Mouse (Mus musculus) erythroblast, embryonic 14.5 days (primary cell): ENCODE measurements around the gene Hist1h2bl.

Source experiments
- GATA1 ChIP-seq: IDR thresholded peaks from 2 replicates; pipeline ENCODE4 v1.6.1; 2012; ENCODE audit warnings: low read length, inconsistent platforms, mixed read lengths
- TAL1 ChIP-seq: IDR thresholded peaks from 3 replicates; pipeline ENCODE4 v1.6.1; 2012; ENCODE audit warnings: low read length, inconsistent platforms, mixed read lengths

GRCm38 (mm10) chr13:21714725-21715124 lies 1.2 kb downstream of the Hist1h2bl start:
- no peak for TF ChIP-seq TAL1
- TF ChIP-seq GATA1: no peak
